Mouse (Mus musculus) spleen, adult 2 months (tissue): ENCODE results near the gene Ly6g5b. TPM values are rescaled to one million over a fixed set of nuclear protein-coding genes. Genes with fewer than 3 reads are reported as not detected.

Source experiments
- DNase-seq, 2 experiments: peaks; one replicate each; pipeline versions ENCODE4 v3.0.0 to v3.0.0-alpha.2; 2012 to 2021; ENCODE audit warnings: low spot score in 2 of 2, low read depth in 1 of 2
- H3K27ac ChIP-seq: fragments of 200-500 bp; 2 replicates; pipeline ENCODE4 v1.5.1; 2012; ENCODE audit warnings: low read length, inconsistent platforms; ENCODE audit not compliant: insufficient read depth
- H3K27me3 ChIP-seq: fragments of 200-500 bp; 2 replicates; pipeline ENCODE4 v1.6.1; 2012; ENCODE audit warnings: mild to moderate bottlenecking, moderate library complexity, low read length, inconsistent platforms; ENCODE audit not compliant: control insufficient read depth, insufficient read depth
- H3K36me3 ChIP-seq: fragments of 200-500 bp; 2 replicates; pipeline ENCODE4 v1.6.1; 2012; ENCODE audit warnings: mild to moderate bottlenecking, low read length, inconsistent platforms; ENCODE audit not compliant: control insufficient read depth, insufficient read depth
- H3K4me1 ChIP-seq: fragments of 200-500 bp; 2 replicates; pipeline ENCODE4 v1.6.1; 2011; ENCODE audit warnings: inconsistent platforms; ENCODE audit not compliant: control insufficient read depth, insufficient read depth, insufficient read length
- H3K4me3 ChIP-seq: fragments of 200-500 bp; 2 replicates; pipeline ENCODE4 v1.5.1; 2011; ENCODE audit warnings: mild to moderate bottlenecking, inconsistent platforms; ENCODE audit not compliant: insufficient read depth, insufficient read length; ENCODE audit errors: extremely low read depth
- CTCF ChIP-seq: fragments of 200-500 bp; IDR thresholded peaks from 2 replicates; pipeline ENCODE4 v1.5.1; 2011; ENCODE audit warnings: mild to moderate bottlenecking, inconsistent platforms; ENCODE audit not compliant: insufficient read depth, insufficient read length, insufficient replicate concordance; ENCODE audit errors: extremely low read depth
- POLR2A ChIP-seq: fragments of 200-500 bp; IDR thresholded peaks from 2 replicates; pipeline ENCODE4 v1.6.1; 2011; ENCODE audit warnings: low read depth, low read length, inconsistent platforms
- WGBS: fragments of 180-500 bp; shearing (Covaris S2); methylation state at CpG from one replicate; pipeline ENCODE4 v1.1.7; 2018; 5-methylcytosine and 5-hydroxymethylcytosine counted together
- polyA plus RNA-seq: library from polyadenylated mRNA; depleted of rRNA; stranded (reverse); fragments of >200 nt; gene quantifications from 2 replicates; pipeline ENCODE4 v1.2.3, GENCODE M21; 2012; rRNA removed

Ly6g5b gene
- polyA plus RNA-seq, result 2.4 and 2.9 TPM in 2 replicates

GRCm38 (mm10) chr17:35115046-35116019 is at the start of gene Ly6g5b:
Gene Ly6g5b (minus strand): TSS chr17:35115428.
- Histone ChIP-seq H3K27me3 (no peaks in the 10 kb centered on the region), H3K4me1 (peaks cover 2% of the 10 kb centered on the region; the same call in 1 of the 2 replicates), H3K4me3 (no peak within 1 kb of the TSS), H3K27ac (no peak within 1 kb of the TSS), H3K36me3 (peaks cover 18% of the 10 kb centered on the region)
- DNase-seq, result peak in 1 of 2 experiments; percentile 46
- TF ChIP-seq POLR2A (no peak), CTCF (peak; percentile 43; the same call in 1 of the 2 replicates)
- WGBS, result 76% methylated on average over 8 of the region's 8 CpGs

- 0% methylated on average over 21 of the region's 28 CpGs for WGBS
- no peak for DNase-seq
- H3K27ac ChIP-seq, result peak overlapping the region; percentile 86
- H3K4me1 ChIP-seq, result peaks cover 9% of the 10 kb centered on the region; the same call in 1 of the 2 replicates
- no peaks in the 10 kb centered on the region for H3K27me3 ChIP-seq
- H3K36me3 ChIP-seq, result peaks cover 28% of the 10 kb centered on the region
- H3K4me3 ChIP-seq, result peak overlapping the region; percentile 84
- TF ChIP-seq CTCF, result no peak
- no peak for TF ChIP-seq POLR2A
Observed at GRCm38 (mm10) chr17:35164218-35164567, 49.0 kb upstream of the Ly6g5b start.

GRCm38 (mm10) chr17:35163326-35164081 is 48.3 kb upstream of the Ly6g5b start:
- no peaks in the 10 kb centered on the region for H3K27me3 ChIP-seq
- WGBS, result 8% methylated on average over 8 of the region's 8 CpGs
- peaks cover 34% of the 10 kb centered on the region for H3K36me3 ChIP-seq
- H3K27ac ChIP-seq, result peak overlapping the region; percentile 86; the same call in 1 of the 2 replicates
- DNase-seq, result no peak
- no peak for TF ChIP-seq CTCF
- TF ChIP-seq POLR2A, result no peak
- H3K4me3 ChIP-seq, result peak overlapping the region; percentile 84
- H3K4me1 ChIP-seq, result peaks cover 6% of the 10 kb centered on the region; the same call in 1 of the 2 replicates

GRCm38 (mm10) chr17:35162730-35163129 is 47.5 kb upstream of the Ly6g5b start:
- Histone ChIP-seq H3K36me3 (peaks cover 41% of the 10 kb centered on the region), H3K4me1 (peaks cover 6% of the 10 kb centered on the region; the same call in 1 of the 2 replicates), H3K27me3 (no peaks in the 10 kb centered on the region), H3K4me3 (no peak overlapping the region), H3K27ac (no peak overlapping the region)
- no peak for TF ChIP-seq POLR2A
- TF ChIP-seq CTCF, result no peak
- no peak for DNase-seq
- WGBS, result 53% methylated on average over 12 of the region's 12 CpGs

GRCm38 (mm10) chr17:35162121-35162520 is 46.9 kb upstream of the Ly6g5b start:
- H3K27ac ChIP-seq, result no peak overlapping the region
- peaks cover 6% of the 10 kb centered on the region; the same call in 1 of the 2 replicates for H3K4me1 ChIP-seq
- no peaks in the 10 kb centered on the region for H3K27me3 ChIP-seq
- 80% methylated on average over 14 of the region's 14 CpGs for WGBS
- H3K36me3 ChIP-seq, result peaks cover 47% of the 10 kb centered on the region
- DNase-seq, result no peak
- H3K4me3 ChIP-seq, result no peak overlapping the region
- TF ChIP-seq POLR2A (no peak), CTCF (no peak)

- 86% methylated on average over 11 of the region's 11 CpGs for WGBS
- Histone ChIP-seq H3K27me3 (no peaks in the 10 kb centered on the region), H3K4me3 (no peak overlapping the region), H3K36me3 (peaks cover 54% of the 10 kb centered on the region), H3K4me1 (peaks cover 6% of the 10 kb centered on the region; the same call in 1 of the 2 replicates), H3K27ac (no peak overlapping the region)
- no peak for TF ChIP-seq CTCF
- no peak for TF ChIP-seq POLR2A
- DNase-seq, result no peak
Observed at GRCm38 (mm10) chr17:35161421-35161820, 46.2 kb upstream of the Ly6g5b start.

GRCm38 (mm10) chr17:35159638-35160037 is 44.4 kb upstream of the Ly6g5b start:
- H3K4me3 ChIP-seq, result no peak overlapping the region
- WGBS, result 94% methylated on average over 7 of the region's 7 CpGs
- no peak for TF ChIP-seq CTCF

More at GRCm38 (mm10) chr17:35159638-35160037, 44.4 kb upstream of the Ly6g5b start:
- no peak for DNase-seq
- Histone ChIP-seq H3K36me3 (peaks cover 72% of the 10 kb centered on the region), H3K27me3 (no peaks in the 10 kb centered on the region), H3K27ac (no peak overlapping the region), H3K4me1 (peaks cover 6% of the 10 kb centered on the region; the same call in 1 of the 2 replicates)
